Mouse (Mus musculus): ENCODE results near the gene Abhd17a.

The Abhd17a gene

DNA sequence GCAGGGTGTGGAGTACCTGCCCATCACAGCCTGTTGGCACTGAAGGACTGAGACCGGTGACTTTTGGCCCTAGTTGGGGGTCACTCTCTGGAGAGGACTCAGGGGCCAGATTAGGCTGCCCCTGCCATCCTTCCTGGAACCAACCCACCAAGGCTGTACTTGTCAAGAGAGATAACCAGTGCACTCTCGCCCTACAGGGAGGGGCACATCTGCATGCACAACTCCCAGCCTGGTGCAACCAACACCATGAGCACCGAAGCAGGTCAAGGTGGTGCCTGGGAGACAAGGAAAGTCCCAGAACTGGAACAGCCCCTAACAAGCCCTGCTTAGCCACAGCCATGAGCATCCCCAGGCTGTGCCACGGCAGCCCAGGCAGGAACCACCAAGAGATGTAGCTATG, 43.2 kb downstream of the Abhd17a start:
- DNase-seq (ENCODE audit: low spot score in 2 of 2) = no peak

DNA sequence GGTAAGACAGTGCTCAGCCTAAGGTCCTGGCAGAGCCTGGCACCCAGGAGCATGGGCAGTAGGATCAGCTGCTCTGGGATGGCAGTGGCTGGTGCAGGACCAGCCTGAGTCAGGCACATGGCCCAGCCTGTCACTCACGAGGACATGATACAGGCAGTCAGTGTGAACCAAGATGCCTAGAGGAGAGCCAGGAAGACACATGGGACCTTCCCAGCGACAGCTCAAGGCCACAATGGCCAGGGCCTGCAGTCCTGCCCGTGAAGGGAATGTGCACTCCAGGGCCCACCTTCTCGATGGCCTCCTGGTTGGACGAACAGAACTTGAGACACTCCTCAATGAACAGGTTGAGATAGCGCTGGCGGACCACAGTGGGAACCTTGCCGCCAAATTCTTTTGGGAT, 44.6 kb downstream of the Abhd17a start:
- no peak for DNase-seq (ENCODE audit: low spot score in 2 of 2)

DNA sequence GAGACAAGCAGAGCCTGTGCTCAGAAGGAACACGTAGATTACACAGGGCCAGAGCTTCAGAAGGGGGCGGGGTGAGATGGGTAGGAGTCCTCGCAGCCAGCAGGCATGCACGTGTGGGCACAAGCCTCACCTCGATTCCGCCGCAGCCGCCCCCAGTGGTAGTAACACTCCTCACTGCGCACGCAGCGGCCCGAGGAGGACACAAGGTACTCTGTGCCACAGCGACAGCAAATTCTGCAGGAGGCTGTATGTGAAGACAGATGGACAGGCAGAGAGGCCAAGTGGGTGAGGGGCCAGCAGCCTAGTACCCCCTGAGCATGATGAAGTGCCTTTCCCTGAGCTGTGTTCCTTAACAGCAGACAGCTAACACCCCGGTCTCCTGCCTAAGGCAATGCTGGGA, 46.3 kb downstream of the Abhd17a start:
- no peak for DNase-seq (ENCODE audit: low spot score in 2 of 2)

DNA sequence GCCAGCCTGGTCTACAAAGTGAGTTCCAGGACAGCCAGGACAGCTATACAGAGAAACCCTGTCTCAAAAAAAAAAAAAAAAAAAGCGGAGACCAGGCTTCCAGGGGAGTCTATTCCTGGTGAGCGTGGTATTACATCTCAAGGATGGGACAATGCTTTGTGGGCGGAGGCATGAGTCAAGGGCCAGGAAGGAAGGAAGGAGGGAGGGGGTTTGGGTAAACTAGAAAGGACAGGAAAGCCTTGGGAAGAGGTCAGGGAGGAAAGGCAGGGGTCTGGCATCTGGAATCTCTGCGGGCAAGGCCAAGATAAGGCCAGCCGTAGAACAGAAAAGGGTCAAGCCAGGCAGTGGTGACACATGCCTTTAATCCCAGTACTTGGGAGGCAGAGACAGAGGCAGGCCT, 50.6 kb downstream of the Abhd17a start:
- no peak for DNase-seq (ENCODE audit: low spot score in 2 of 2)

DNA sequence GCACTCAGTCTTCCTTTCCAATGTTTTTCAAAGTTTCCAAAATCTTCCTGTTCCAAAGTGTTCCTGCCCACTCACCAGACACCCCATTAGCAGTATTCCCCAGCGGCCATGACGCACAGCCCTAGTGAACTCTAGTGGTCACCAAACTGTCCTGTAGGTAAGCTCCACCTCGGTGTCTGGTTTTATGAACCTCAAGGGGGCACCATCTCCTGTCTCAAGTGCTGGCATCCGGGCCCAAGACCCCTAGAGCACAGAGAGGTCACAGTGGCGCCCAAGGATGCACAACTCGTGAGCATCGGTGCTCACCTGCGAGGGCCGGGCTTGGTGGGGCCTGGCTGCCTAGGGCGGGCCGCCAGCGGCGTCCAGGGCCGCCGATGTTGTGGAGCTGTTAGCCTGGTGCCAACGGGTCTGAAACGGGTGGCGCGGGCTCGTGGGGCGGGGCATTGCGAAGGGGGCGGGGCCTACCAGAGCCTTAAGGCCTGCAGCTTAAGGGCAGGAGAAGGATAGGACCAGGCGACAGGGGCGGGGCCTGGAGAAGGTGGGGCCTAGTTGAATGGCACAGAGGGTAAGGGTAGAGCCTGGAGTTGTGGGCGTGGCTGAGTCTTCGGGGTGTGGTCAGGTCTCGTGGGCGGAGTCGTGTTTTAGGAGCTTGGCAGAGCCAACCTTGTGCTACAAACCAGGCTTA, 51.3 kb downstream of the Abhd17a start, which contains the start of gene Atp8b3:
Gene Atp8b3 (minus strand): TSS at position 415 of the 685 bp plus-strand sequence.
- peak; percentile 95 to 96 for DNase-seq (ENCODE audit: low spot score in 2 of 2)

DNA sequence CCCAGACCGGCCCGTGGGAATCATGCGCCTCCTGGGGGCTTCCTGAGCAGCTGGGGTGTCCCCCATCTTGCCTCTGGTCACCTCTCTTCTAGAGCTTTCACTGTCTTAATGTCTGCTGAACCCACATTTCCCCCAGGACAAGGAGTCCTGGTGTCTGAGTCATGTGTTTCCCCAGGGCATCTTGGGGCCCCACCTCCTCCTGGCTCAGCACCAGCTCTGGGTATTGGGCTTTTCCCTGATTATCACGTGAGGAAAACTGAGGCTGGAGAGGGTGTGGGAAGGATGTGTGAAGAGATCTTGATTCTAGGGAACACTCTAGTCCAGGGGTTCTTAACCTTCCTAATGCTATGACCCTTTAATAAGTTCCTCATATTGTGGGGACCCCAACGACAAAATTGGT, 52.0 kb downstream of the Abhd17a start:
- no peak for DNase-seq (ENCODE audit: low spot score in 2 of 2)

DNA sequence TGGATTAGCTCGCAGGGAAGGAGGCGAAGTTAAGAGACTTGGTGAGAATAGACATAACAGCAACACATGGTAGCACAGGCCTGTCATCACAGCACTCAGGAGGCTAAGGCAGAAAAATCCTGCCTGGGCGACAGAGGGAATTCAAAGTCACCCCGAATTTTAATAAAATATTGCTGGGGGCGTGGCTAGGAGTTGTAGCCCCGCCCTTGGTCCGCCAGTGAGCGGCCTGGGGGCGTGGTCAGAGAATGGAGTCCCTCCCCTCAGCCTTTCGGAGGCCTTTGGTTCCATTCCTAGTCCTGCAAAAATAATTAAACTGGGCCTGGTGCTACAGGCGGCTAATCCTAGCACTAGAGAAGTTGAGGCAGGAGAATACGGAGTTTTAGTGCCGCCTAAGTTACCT, 54.4 kb downstream of the Abhd17a start:
- peak; percentile 51 to 68 for DNase-seq (ENCODE audit: low spot score in 2 of 2)

DNA sequence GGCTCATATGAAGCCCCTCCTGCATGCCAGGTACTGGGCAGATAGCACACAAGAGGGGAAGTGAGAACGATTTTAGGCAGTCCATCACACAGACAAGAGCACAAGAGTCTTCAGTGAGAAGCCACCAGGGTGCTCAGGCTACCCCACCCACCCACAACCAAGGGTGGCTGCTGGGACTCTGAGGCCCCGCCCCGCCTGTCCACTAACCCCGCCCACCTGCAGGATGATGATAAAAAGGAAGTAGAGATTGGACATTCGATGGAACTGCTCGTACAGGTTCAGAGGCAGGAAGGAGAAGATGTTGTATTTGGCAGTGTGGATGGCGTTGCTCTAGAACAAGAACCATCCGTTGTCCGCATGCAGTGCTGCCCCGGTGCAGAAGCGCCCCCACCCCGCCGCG, 55.1 kb downstream of the Abhd17a start:
- peak; percentile 74 to 76 for DNase-seq (ENCODE audit: low spot score in 2 of 2)

DNA sequence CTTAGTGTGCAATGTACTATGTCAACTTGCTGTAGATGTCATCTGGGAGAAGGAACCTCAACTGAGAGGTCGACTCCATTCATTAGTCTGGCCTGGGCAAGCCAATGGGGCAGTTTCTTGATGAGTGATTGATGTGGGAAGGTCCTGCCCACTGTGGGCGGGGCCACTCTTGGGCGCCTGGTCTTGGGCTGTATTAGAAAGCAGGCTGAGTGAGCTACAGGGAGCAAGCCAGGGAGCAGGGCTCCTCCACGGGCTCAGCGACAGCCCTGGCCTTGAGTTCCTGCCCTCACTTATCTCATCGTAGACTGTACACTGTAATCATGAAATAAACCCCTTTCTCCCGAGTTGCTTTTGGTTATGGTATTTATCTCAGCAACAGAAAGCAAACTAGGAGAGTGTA, 56.4 kb downstream of the Abhd17a start:
- DNase-seq (ENCODE audit: low spot score in 2 of 2) = peak; percentile 57 to 61
